Mouse (Mus musculus): ENCODE measurements around the gene Ncoa7.

- no peak for TF ChIP-seq CTCF (IDR thresholded peaks at IDR 0.05; ENCODE audit: control insufficient read depth, insufficient read depth, insufficient replicate concordance, low read depth, low read length)
- no peak for TF ChIP-seq POLR2A (IDR thresholded peaks at IDR 0.05; ENCODE audit: control insufficient read depth, low read depth, low read length)
Measured at GRCm38 (mm10) chr10:30775987-30776386, 27.1 kb downstream of the Ncoa7 start.

Measured in testis, adult 2 months (tissue).